Mouse (Mus musculus): ENCODE data around the gene Samd7. TPM values are rescaled to one million over a fixed set of nuclear protein-coding genes. Genes with fewer than 3 reads are reported as not detected.
A peak's percentile ranks its signal among the peaks of the same experiment; 100 is the strongest.

Gene Samd7
- total and polyA plus RNA-seq, 2 experiments from 2014 or later: 0.37 TPM; not detected in 1

DNA sequence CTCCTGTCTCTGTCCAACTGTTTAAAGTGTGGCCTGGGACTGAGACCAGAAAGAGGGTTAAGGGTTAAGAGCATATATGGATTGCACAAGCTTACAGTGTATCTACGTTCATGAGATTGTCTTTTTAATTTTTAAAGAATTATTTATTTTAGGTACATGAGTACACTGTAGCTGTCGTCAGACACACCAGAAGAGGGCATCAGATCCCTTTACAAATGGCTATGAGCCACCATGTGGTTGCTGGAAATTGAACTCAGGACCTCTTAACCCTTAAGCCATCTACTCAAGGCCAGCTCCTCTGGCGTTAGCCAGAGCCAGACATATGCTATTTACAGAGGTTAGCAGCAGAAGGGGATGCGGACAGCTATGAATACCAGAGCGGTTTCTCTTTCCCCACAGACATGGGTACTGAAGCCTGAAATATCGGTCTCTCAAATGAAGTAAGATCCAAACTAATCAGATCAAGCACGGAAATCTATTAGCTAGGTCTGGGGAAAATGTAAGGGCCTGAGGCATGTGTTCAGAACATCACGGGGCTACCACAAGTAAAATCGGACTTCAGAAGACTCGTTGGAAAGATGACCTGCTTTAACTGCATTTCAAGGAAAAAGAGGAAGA is 21.1 kb upstream of the Samd7 start:
- H3K9ac ChIP-seq (replicated peaks; ENCODE audit: low read length): no peak overlapping the region
- H3K9me3 ChIP-seq (ENCODE audit: low read length): no peaks in the 10 kb centered on the region
- no peaks in the 10 kb centered on the region for H3K36me3 ChIP-seq (ENCODE audit: insufficient read depth, low read length)
- no peak for DNase-seq (ENCODE audit: low spot score)
- H3K4me1 ChIP-seq (ENCODE audit: insufficient read depth, low read length): no peaks in the 10 kb centered on the region
- no peak for TF ChIP-seq CTCF (IDR thresholded peaks at IDR 0.05; ENCODE audit: low read depth)
- H3K27me3 ChIP-seq (ENCODE audit: insufficient read depth, low read length): no peaks in the 10 kb centered on the region
- no peak overlapping the region for H3K4me2 ChIP-seq (ENCODE audit: low read depth, low read length)
- no peak overlapping the region for H3K27ac ChIP-seq
- ATAC-seq: no peak
- 79% methylated on average over 10 of the region's 10 CpGs for WGBS
- H3K4me3 ChIP-seq (ENCODE audit: low read length): no peak overlapping the region

DNA sequence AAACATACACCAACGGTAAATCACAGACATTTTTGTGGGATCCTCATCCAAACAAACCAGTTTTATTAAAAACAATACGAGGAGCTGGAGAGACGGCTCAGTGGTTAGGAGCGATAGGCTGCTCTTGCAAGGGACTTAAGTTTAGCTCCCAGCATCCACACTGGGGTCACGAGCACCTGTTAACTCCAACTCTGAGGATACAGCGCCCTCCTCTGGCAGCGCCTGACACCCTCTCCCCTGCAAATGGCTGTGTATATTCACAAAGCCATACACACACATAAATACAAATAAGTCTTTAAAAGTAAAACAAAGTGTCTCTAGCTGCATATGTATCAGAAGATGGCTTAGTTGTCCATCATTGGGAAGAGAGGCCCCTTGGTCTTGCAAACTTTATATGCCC is 20.6 kb upstream of the Samd7 start:
- no peaks in the 10 kb centered on the region for H3K4me1 ChIP-seq (ENCODE audit: insufficient read depth, low read length)
- peak; percentile 12; the same call in 1 of the 2 replicates for TF ChIP-seq CTCF (IDR thresholded peaks at IDR 0.05; ENCODE audit: low read depth)
- no peak overlapping the region for H3K4me2 ChIP-seq (ENCODE audit: low read depth, low read length)
- no peak overlapping the region for H3K4me3 ChIP-seq (ENCODE audit: low read length)
- no peak overlapping the region for H3K9ac ChIP-seq (replicated peaks; ENCODE audit: low read length)
- no peak overlapping the region for H3K27ac ChIP-seq
- WGBS: 87% methylated on average over 7 of the region's 7 CpGs
- H3K27me3 ChIP-seq (ENCODE audit: insufficient read depth, low read length): no peaks in the 10 kb centered on the region
- no peak for DNase-seq (ENCODE audit: low spot score)
- H3K9me3 ChIP-seq (ENCODE audit: low read length): no peaks in the 10 kb centered on the region
- no peak for ATAC-seq
- no peaks in the 10 kb centered on the region for H3K36me3 ChIP-seq (ENCODE audit: insufficient read depth, low read length)

DNA sequence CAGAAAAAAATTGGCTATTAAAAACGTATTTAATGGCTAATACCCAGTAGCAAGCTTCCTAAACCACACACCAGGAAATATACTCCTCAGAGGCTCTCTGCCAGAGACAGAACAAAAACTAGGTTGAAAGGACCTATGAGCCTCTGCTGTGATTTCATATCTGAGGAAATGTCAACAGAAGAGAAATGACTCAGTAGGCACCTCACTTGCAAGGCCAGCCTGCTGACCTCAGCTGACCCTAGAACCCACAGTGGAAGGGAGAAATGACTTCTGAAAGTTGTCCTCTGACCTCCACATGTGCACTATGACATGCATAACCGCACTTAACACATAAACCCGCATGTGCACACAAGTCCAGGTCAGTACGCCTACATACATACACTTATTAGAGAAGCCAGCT is 18.9 kb upstream of the Samd7 start:
- Histone ChIP-seq H3K4me3 (ENCODE audit: low read length) (no peak overlapping the region), H3K9ac (replicated peaks; ENCODE audit: low read length) (no peak overlapping the region), H3K36me3 (ENCODE audit: insufficient read depth, low read length) (no peaks in the 10 kb centered on the region), H3K4me1 (ENCODE audit: insufficient read depth, low read length) (no peaks in the 10 kb centered on the region), H3K27ac (no peak overlapping the region), H3K9me3 (ENCODE audit: low read length) (no peaks in the 10 kb centered on the region), H3K27me3 (ENCODE audit: insufficient read depth, low read length) (no peaks in the 10 kb centered on the region), H3K4me2 (ENCODE audit: low read depth, low read length) (no peak overlapping the region)
- TF ChIP-seq CTCF (IDR thresholded peaks at IDR 0.05; ENCODE audit: low read depth): no peak
- DNase-seq (ENCODE audit: low spot score) (no peak), ATAC-seq (no peak)
- 82% methylated on average over 4 of the region's 4 CpGs for WGBS

DNA sequence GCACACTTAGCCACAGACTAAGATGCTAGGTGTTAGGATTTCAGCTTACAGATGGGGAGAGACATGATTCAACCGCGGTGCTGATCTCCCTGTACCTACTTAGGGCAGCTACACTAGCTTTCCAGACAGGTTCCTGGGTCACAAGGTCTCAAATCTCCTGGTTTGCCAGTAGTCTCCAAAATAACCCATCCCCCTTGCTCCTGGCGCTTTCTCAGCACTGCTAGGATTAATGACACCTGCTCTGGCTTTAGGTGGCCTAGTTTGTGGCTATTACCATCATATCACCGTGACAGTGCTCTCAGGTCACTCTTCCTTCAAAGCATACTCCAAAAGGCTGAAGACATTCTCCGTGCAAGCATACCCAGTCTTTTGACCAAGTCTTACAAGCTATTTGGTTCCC is 17.0 kb upstream of the Samd7 start:
- TF ChIP-seq CTCF (IDR thresholded peaks at IDR 0.05; ENCODE audit: low read depth): no peak
- Histone ChIP-seq H3K36me3 (ENCODE audit: insufficient read depth, low read length) (no peaks in the 10 kb centered on the region), H3K27me3 (ENCODE audit: insufficient read depth, low read length) (no peaks in the 10 kb centered on the region), H3K27ac (no peak overlapping the region), H3K4me1 (ENCODE audit: insufficient read depth, low read length) (no peaks in the 10 kb centered on the region), H3K9me3 (ENCODE audit: low read length) (no peaks in the 10 kb centered on the region), H3K4me3 (ENCODE audit: low read length) (no peak overlapping the region), H3K4me2 (ENCODE audit: low read depth, low read length) (no peak overlapping the region), H3K9ac (replicated peaks; ENCODE audit: low read length) (no peak overlapping the region)
- DNase-seq (ENCODE audit: low spot score) (no peak), ATAC-seq (no peak)
- WGBS: 91% methylated on average over 5 of the region's 5 CpGs

- Histone ChIP-seq H3K4me1 (ENCODE audit: insufficient read depth, low read length) (no peaks in the 10 kb centered on the region), H3K9ac (replicated peaks; ENCODE audit: low read length) (no peak overlapping the region), H3K9me3 (ENCODE audit: low read length) (no peaks in the 10 kb centered on the region), H3K4me2 (ENCODE audit: low read depth, low read length) (peak overlapping the region; percentile 22), H3K36me3 (ENCODE audit: insufficient read depth, low read length) (no peaks in the 10 kb centered on the region), H3K27me3 (ENCODE audit: insufficient read depth, low read length) (no peaks in the 10 kb centered on the region), H3K4me3 (ENCODE audit: low read length) (no peak overlapping the region), H3K27ac (no peak overlapping the region)
- DNase-seq (ENCODE audit: low spot score) (peak; percentile 43), ATAC-seq (peak; percentile 38; the same call in 1 of the 2 replicates)
- WGBS: 47% methylated on average over 9 of the region's 9 CpGs
- no peak for TF ChIP-seq CTCF (IDR thresholded peaks at IDR 0.05; ENCODE audit: low read depth)
These were observed 9.3 kb upstream of the Samd7 start for GRCm38 (mm10) chr3:30736809-30737208.

GRCm38 (mm10) chr3:30741306-30741705 is 4.8 kb upstream of the Samd7 start:
- no peak overlapping the region for H3K4me2 ChIP-seq (ENCODE audit: low read depth, low read length)
- H3K4me1 ChIP-seq (ENCODE audit: insufficient read depth, low read length): no peaks in the 10 kb centered on the region
- no peak overlapping the region for H3K27ac ChIP-seq
- DNase-seq (ENCODE audit: low spot score): peak; percentile 10
- no peak for TF ChIP-seq CTCF (IDR thresholded peaks at IDR 0.05; ENCODE audit: low read depth)
- 78% methylated on average over 6 of the region's 6 CpGs for WGBS
- no peaks in the 10 kb centered on the region for H3K36me3 ChIP-seq (ENCODE audit: insufficient read depth, low read length)
- H3K4me3 ChIP-seq (ENCODE audit: low read length): no peak overlapping the region
- 0 out of 2 replicates have a peak, but pooled peaks cover 3% of the 10 kb centered on the region for H3K9me3 ChIP-seq (ENCODE audit: low read length)
- no peak overlapping the region for H3K9ac ChIP-seq (replicated peaks; ENCODE audit: low read length)
- no peaks in the 10 kb centered on the region for H3K27me3 ChIP-seq (ENCODE audit: insufficient read depth, low read length)
- 0 out of 2 replicates have a peak, but pooled peaks have one; percentile 29 for ATAC-seq

DNA sequence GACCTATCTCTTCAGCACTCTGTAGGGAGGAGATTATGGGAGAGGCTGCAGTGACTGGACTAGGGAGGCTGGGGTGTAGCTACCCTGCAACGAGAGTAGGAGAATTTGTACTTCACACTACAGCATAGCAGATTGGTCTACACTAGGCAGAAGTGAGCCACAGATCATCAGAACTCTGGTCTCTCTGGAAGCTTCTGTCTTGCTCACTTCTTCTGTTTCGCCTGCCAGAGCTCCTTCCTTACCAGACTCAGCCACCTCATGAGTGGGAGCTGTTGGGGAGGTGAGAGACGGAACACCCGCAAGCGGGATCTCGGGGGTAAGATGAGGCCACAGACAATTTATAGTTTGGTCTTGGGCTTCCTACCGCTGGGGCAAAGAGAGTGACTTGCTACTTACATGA is 3.2 kb upstream of the Samd7 start:
- ATAC-seq (no peak), DNase-seq (ENCODE audit: low spot score) (no peak)
- no peak overlapping the region for H3K27ac ChIP-seq
- H3K36me3 ChIP-seq (ENCODE audit: insufficient read depth, low read length): no peaks in the 10 kb centered on the region
- no peaks in the 10 kb centered on the region for H3K4me1 ChIP-seq (ENCODE audit: insufficient read depth, low read length)
- TF ChIP-seq CTCF (IDR thresholded peaks at IDR 0.05; ENCODE audit: low read depth): no peak
- H3K4me2 ChIP-seq (ENCODE audit: low read depth, low read length): no peak overlapping the region
- 0 out of 2 replicates have a peak, but pooled peaks cover 3% of the 10 kb centered on the region for H3K9me3 ChIP-seq (ENCODE audit: low read length)
- no peaks in the 10 kb centered on the region for H3K27me3 ChIP-seq (ENCODE audit: insufficient read depth, low read length)
- no peak overlapping the region for H3K4me3 ChIP-seq (ENCODE audit: low read length)
- 96% methylated on average over 7 of the region's 7 CpGs for WGBS
- no peak overlapping the region for H3K9ac ChIP-seq (replicated peaks; ENCODE audit: low read length)

Measured in hindbrain, postnatal 0 days (tissue).